Mouse (Mus musculus) kidney, adult 2 months (tissue): ENCODE measurements around the gene Olfr875.
"Not testable (repeated sequence)": the region's sequence is repeated elsewhere in the genome, so short reads cannot be mapped to it uniquely, and the experiment has no call there.

ENCODE experiments used
- CTCF ChIP-seq: fragments of 200-500 bp; conservative IDR thresholded peaks from 2 replicates; pipeline ENCODE4 v1.5.1; 2011; ENCODE audit warnings: low read depth, mild to moderate bottlenecking, control low read depth, low read length, moderate library complexity, mixed read lengths; ENCODE audit not compliant: insufficient read depth, insufficient read length
- POLR2A ChIP-seq: fragments of 200-500 bp; IDR thresholded peaks from one replicate; pipeline ENCODE4 v1.6.1; 2011; ENCODE audit warnings: low read depth, low read length, control low read depth

GRCm38 (mm10) chr9:37783394-37784387 is 12.0 kb downstream of the Olfr875 start:
- not testable (repeated sequence) for TF ChIP-seq POLR2A, CTCF
